Mouse (Mus musculus): ENCODE results near the gene Comt.
A peak's percentile ranks its signal among the peaks of the same experiment; 100 is the strongest.

The Comt gene

GRCm38 (mm10) chr16:18426802-18427280 is at the start of gene Comt:
Gene Comt, minus strand, starts transcription at chr16:18426852.
- DNase-seq (ENCODE audit: low read depth, low spot score) = peak; percentile 15

- no peak for DNase-seq (ENCODE audit: low read depth, low spot score)
These were observed 47.4 kb upstream of the Comt start for GRCm38 (mm10) chr16:18474021-18474420.

- DNase-seq (ENCODE audit: low read depth, low spot score) = no peak
These were observed 46.3 kb upstream of the Comt start for GRCm38 (mm10) chr16:18472976-18473375.

GRCm38 (mm10) chr16:18472416-18472815 is 45.8 kb upstream of the Comt start:
- DNase-seq (ENCODE audit: low read depth, low spot score) = no peak

DNA sequence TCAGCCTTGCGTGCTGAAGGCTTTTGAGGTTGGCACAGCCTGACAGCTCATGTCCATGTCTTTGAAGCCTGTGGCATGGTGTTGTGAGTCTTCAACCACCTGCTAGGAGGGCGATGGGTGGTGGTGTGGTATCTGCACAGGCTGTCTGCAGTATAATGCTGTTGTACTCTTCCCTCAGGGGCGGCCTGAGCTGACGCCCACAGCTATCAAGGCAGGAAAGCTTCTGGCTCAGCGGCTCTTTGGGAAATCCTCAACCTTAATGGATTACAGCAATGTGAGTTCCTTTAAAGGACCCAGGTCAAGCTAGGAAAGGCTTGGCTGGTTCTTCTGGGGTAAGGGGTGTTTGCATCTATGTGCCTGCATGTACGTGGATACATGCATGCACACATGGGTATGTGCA is 45.3 kb upstream of the Comt start:
- no peak for DNase-seq (ENCODE audit: low read depth, low spot score)

- no peak for DNase-seq (ENCODE audit: low read depth, low spot score)
These were observed 44.8 kb upstream of the Comt start for GRCm38 (mm10) chr16:18471381-18471955.

GRCm38 (mm10) chr16:18470829-18471228 is 44.2 kb upstream of the Comt start:
- DNase-seq (ENCODE audit: low read depth, low spot score) = no peak

- DNase-seq (ENCODE audit: low read depth, low spot score) = no peak
These were observed 37.6 kb upstream of the Comt start for GRCm38 (mm10) chr16:18464271-18464670.

GRCm38 (mm10) chr16:18462598-18462997 is 35.9 kb upstream of the Comt start:
- DNase-seq (ENCODE audit: low read depth, low spot score) = no peak

DNA sequence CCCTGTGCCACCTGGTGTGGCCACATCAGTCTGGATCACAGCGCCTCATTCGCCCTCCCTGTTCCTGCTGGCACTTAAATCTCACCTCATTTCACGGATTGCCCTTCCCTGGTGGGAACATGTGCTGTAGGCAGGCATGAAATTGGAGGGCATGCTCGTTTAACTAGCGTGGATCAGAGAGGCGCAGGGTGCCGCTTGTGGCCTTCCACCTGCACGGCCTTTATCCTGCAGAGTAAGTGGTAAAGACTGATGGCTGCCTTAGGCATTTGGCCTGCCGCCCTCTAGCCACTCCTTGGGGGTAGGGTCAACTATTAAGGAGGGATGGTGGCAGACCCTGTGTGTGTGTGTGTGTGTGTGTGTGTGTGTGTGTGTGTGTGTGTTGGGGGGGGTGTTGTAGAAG is 35.4 kb upstream of the Comt start:
- DNase-seq (ENCODE audit: low read depth, low spot score) = no peak

DNA sequence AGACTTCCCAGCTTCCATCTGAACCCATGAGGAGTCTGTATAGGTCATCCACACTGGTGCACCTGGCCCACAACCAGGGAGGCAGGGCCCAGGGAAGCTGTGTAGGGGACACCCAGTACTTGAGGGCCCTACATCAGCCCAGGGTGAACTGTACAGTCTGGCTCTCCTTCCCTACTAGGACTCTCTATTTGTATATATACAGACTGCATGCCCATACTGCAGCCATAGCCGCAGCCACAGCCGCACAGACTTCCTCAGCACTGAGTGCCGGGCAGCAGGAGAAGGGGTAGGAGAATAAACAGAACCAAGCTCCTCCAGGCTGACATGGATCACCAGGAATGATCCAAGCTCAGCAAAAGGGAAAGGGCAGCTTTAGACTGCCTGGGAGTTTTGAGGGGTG is 34.2 kb upstream of the Comt start:
- DNase-seq (ENCODE audit: low read depth, low spot score) = no peak

- no peak for DNase-seq (ENCODE audit: low read depth, low spot score)
These were observed 33.3 kb upstream of the Comt start for GRCm38 (mm10) chr16:18459955-18460370.

GRCm38 (mm10) chr16:18459335-18459954 is 32.8 kb upstream of the Comt start:
- no peak for DNase-seq (ENCODE audit: low read depth, low spot score)

- DNase-seq (ENCODE audit: low read depth, low spot score) = no peak
These were observed 32.0 kb upstream of the Comt start for GRCm38 (mm10) chr16:18458661-18459060.

DNA sequence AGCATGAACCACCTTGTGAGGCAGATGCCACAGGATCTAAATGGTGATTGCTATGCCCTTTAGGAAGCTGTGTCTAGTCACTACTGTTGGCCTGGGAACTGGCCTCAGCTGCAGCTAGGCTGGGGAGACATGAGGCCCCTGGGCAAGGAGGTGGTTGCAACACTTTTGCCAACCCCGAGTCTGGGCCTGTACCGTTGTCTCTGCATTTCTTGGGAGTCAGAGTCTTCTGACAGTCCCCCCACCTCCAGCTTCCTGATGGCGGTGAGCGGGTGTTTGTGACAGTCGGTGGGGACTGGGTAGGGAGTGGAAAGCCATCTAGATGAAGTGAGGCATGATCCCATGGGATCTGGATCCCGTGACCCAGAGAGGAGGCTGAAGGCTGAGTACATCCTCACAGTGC is 28.8 kb upstream of the Comt start:
- DNase-seq (ENCODE audit: low read depth, low spot score) = no peak

- no peak for DNase-seq (ENCODE audit: low read depth, low spot score)
These were observed 27.2 kb upstream of the Comt start for GRCm38 (mm10) chr16:18453846-18454245.

DNA sequence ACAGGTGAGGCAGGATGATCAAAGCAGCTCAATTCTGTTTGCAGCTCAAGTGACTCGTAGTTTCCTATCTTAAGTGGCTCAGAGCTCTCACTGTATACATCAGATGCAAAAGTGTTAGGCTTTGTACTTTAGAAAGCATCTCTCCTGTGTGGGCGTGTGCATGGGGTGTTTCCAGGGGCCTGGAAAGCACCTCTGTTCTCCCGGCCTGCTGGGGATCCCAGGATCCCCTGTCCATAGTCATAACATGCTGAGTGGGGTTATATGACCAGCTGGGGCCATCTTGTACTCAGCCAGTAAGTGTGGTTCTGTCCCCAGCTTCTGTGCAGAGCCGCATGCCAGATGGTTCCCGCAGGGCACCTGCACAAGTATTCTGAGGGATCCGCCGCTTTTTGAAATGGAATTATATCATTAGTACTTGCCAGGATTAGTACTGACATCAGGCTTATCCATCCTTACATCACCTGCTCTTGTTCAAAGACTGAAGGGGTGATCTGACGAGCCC is 25.8 kb upstream of the Comt start:
- DNase-seq (ENCODE audit: low read depth, low spot score) = no peak

DNA sequence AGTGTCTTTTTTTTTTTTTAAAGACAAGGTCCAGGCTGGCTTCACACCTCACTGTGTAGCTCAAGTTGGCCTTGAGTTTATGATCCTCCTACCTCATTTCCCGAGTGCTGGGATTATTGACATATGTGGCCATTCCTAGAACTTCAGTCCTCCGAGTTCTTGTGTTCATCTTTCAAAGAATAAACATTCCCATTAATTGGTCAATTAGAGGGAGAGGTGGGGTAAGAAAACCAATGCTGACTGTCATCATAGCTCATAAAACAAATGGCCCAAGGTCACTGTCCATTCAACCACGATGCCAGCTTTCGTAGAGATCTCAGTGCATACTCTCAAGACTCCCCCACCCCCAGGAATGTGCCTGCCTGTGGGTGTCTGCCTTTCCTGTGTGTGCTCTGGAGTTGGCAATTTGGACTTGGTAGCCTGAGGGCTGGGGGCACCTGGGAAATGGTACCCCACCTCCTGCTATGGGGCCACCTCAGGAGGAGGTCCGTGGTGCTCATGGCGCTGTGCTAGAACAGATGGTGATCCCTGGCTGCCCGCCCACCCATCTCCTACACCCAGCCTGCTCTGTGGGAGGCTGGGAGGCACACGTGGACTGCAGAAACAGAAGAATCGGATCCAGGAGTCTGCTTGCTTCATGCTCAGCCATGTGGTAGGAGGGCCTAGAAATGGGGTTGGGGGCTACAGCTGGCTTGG is 25.0 kb upstream of the Comt start:
- no peak for DNase-seq (ENCODE audit: low read depth, low spot score)

- no peak for DNase-seq (ENCODE audit: low read depth, low spot score)
These were observed 22.4 kb upstream of the Comt start for GRCm38 (mm10) chr16:18449005-18449404.

DNA sequence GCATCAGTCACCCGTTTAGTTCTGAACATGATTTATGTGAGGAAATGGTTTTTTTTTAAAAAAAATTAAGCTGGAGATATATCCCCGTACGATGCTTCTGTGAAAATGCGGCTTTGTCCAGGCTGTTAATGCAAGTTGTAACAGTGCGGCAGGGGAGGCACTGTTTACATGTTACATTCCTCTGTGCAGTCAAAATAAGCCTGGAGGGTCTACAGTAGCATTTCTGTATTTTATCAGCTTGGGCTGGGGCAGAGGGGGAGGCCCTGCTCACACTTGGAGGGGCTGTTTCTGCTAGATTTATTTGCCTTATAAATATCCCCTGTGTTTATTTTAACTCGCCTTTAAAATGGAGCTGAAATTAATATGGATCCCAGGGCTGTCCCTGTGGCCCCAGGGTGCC is 21.5 kb upstream of the Comt start:
- no peak for DNase-seq (ENCODE audit: low read depth, low spot score)

- DNase-seq (ENCODE audit: low read depth, low spot score) = no peak
These were observed 20.6 kb upstream of the Comt start for GRCm38 (mm10) chr16:18447243-18447642.

- DNase-seq (ENCODE audit: low read depth, low spot score) = peak; percentile 68
These were observed 16.8 kb upstream of the Comt start for GRCm38 (mm10) chr16:18443385-18443841.

- no peak for DNase-seq (ENCODE audit: low read depth, low spot score)
These were observed 9.5 kb upstream of the Comt start for GRCm38 (mm10) chr16:18436128-18436527.

Data from c-Kit-negative CD71-positive TER-119-positive erythroid progenitor cells, embryonic 14.5 days (primary cell).